Mouse (Mus musculus): ENCODE data around the gene Ces1b. TPM values are rescaled to one million over a fixed set of nuclear protein-coding genes. Genes with fewer than 3 reads are reported as not detected.

Ces1b gene
- not detected in 2 replicates for polyA plus RNA-seq (2014; fragmentation: Nextera tagmentation; extraction: Ambion mirVana)

GRCm38 (mm10) chr8:93079887-93080286, at the start of gene Ces1b:
Ces1b (minus strand) TSS chr8:93080017.
- Histone ChIP-seq H3K4me2 (replicated peaks; ENCODE audit: low read depth, low read length) (no peak within 1 kb of the TSS), H3K4me3 (ENCODE audit: low read length) (no peak within 1 kb of the TSS), H3K27me3 (ENCODE audit: control insufficient read depth, insufficient read depth, low read length) (no peaks in the 10 kb centered on the region), H3K4me1 (ENCODE audit: control insufficient read depth, insufficient read depth, low read length) (no peaks in the 10 kb centered on the region), H3K27ac (ENCODE audit: low read depth, low read length) (no peak within 1 kb of the TSS), H3K9ac (ENCODE audit: low read depth, low read length) (no peak within 1 kb of the TSS), H3K36me3 (ENCODE audit: control insufficient read depth, insufficient read depth, low read length) (no peaks in the 10 kb centered on the region), H3K9me3 (ENCODE audit: control insufficient read depth, low read length) (no peaks in the 10 kb centered on the region)
- 71% methylated on average over 2 of the region's 2 CpGs for WGBS
- no peak for ATAC-seq (ENCODE audit: low FRiP score, low TSS enrichment)

GRCm38 (mm10) chr8:93126476-93126875, 46.7 kb upstream of the Ces1b start:
- Histone ChIP-seq H3K4me1 (ENCODE audit: control insufficient read depth, insufficient read depth, low read length) (no peaks in the 10 kb centered on the region), H3K27me3 (ENCODE audit: control insufficient read depth, insufficient read depth, low read length) (no peaks in the 10 kb centered on the region), H3K36me3 (ENCODE audit: control insufficient read depth, insufficient read depth, low read length) (no peaks in the 10 kb centered on the region), H3K27ac (ENCODE audit: low read depth, low read length) (no peak overlapping the region), H3K9ac (ENCODE audit: low read depth, low read length) (no peak overlapping the region), H3K4me3 (ENCODE audit: low read length) (no peak overlapping the region), H3K4me2 (replicated peaks; ENCODE audit: low read depth, low read length) (no peak overlapping the region), H3K9me3 (ENCODE audit: control insufficient read depth, low read length) (no peaks in the 10 kb centered on the region)
- no peak for ATAC-seq (ENCODE audit: low FRiP score, low TSS enrichment)
- WGBS = 92% methylated on average over 2 of the region's 2 CpGs

GRCm38 (mm10) chr8:93122005-93122404, 42.2 kb upstream of the Ces1b start:
- H3K9ac ChIP-seq (ENCODE audit: low read depth, low read length) = no peak overlapping the region

GRCm38 (mm10) chr8:93095376-93095775, 15.6 kb upstream of the Ces1b start:
- Histone ChIP-seq H3K36me3 (ENCODE audit: control insufficient read depth, insufficient read depth, low read length) (no peaks in the 10 kb centered on the region), H3K9me3 (ENCODE audit: control insufficient read depth, low read length) (no peaks in the 10 kb centered on the region), H3K4me3 (ENCODE audit: low read length) (no peak overlapping the region), H3K9ac (ENCODE audit: low read depth, low read length) (no peak overlapping the region), H3K4me1 (ENCODE audit: control insufficient read depth, insufficient read depth, low read length) (no peaks in the 10 kb centered on the region), H3K4me2 (replicated peaks; ENCODE audit: low read depth, low read length) (no peak overlapping the region), H3K27ac (ENCODE audit: low read depth, low read length) (no peak overlapping the region), H3K27me3 (ENCODE audit: control insufficient read depth, insufficient read depth, low read length) (no peaks in the 10 kb centered on the region)
- ATAC-seq (ENCODE audit: low FRiP score, low TSS enrichment) = peak; percentile 64; the same call in 1 of the 2 replicates

More at GRCm38 (mm10) chr8:93122005-93122404, 42.2 kb upstream of the Ces1b start:
- 98% methylated on average over 1 of the region's 1 CpGs for WGBS
- no peaks in the 10 kb centered on the region for H3K27me3 ChIP-seq (ENCODE audit: control insufficient read depth, insufficient read depth, low read length)
- H3K4me2 ChIP-seq (replicated peaks; ENCODE audit: low read depth, low read length) = no peak overlapping the region
- H3K4me1 ChIP-seq (ENCODE audit: control insufficient read depth, insufficient read depth, low read length) = no peaks in the 10 kb centered on the region
- H3K9me3 ChIP-seq (ENCODE audit: control insufficient read depth, low read length) = no peaks in the 10 kb centered on the region
- H3K4me3 ChIP-seq (ENCODE audit: low read length) = no peak overlapping the region
- ATAC-seq (ENCODE audit: low FRiP score, low TSS enrichment) = no peak
- H3K27ac ChIP-seq (ENCODE audit: low read depth, low read length) = no peak overlapping the region
- no peaks in the 10 kb centered on the region for H3K36me3 ChIP-seq (ENCODE audit: control insufficient read depth, insufficient read depth, low read length)

- no peak for ATAC-seq (ENCODE audit: low FRiP score, low TSS enrichment)
- H3K9me3 ChIP-seq (ENCODE audit: control insufficient read depth, low read length) = no peaks in the 10 kb centered on the region
- no peaks in the 10 kb centered on the region for H3K4me1 ChIP-seq (ENCODE audit: control insufficient read depth, insufficient read depth, low read length)
- no peak overlapping the region for H3K4me3 ChIP-seq (ENCODE audit: low read length)
- H3K27me3 ChIP-seq (ENCODE audit: control insufficient read depth, insufficient read depth, low read length) = no peaks in the 10 kb centered on the region
- no peak overlapping the region for H3K4me2 ChIP-seq (replicated peaks; ENCODE audit: low read depth, low read length)
- no peaks in the 10 kb centered on the region for H3K36me3 ChIP-seq (ENCODE audit: control insufficient read depth, insufficient read depth, low read length)
- no peak overlapping the region for H3K27ac ChIP-seq (ENCODE audit: low read depth, low read length)
- no peak overlapping the region for H3K9ac ChIP-seq (ENCODE audit: low read depth, low read length)
- 75% methylated on average over 1 of the region's 1 CpGs for WGBS
Measured at GRCm38 (mm10) chr8:93091324-93091723, 11.5 kb upstream of the Ces1b start.

- 6% methylated on average over 2 of the region's 2 CpGs for WGBS
- no peak overlapping the region for H3K4me3 ChIP-seq (ENCODE audit: low read length)
- peak overlapping the region; percentile 0; the same call in 1 of the 2 replicates for H3K4me2 ChIP-seq (replicated peaks; ENCODE audit: low read depth, low read length)
- peak; percentile 96 for ATAC-seq (ENCODE audit: low FRiP score, low TSS enrichment)
- no peaks in the 10 kb centered on the region for H3K36me3 ChIP-seq (ENCODE audit: control insufficient read depth, insufficient read depth, low read length)
- no peaks in the 10 kb centered on the region for H3K4me1 ChIP-seq (ENCODE audit: control insufficient read depth, insufficient read depth, low read length)
- H3K27ac ChIP-seq (ENCODE audit: low read depth, low read length) = no peak overlapping the region
- H3K27me3 ChIP-seq (ENCODE audit: control insufficient read depth, insufficient read depth, low read length) = no peaks in the 10 kb centered on the region
- no peaks in the 10 kb centered on the region for H3K9me3 ChIP-seq (ENCODE audit: control insufficient read depth, low read length)
- no peak overlapping the region for H3K9ac ChIP-seq (ENCODE audit: low read depth, low read length)
Measured at GRCm38 (mm10) chr8:93088686-93089122, 8.9 kb upstream of the Ces1b start.

- Histone ChIP-seq H3K36me3 (ENCODE audit: control insufficient read depth, insufficient read depth, low read length) (no peaks in the 10 kb centered on the region), H3K9me3 (ENCODE audit: control insufficient read depth, low read length) (no peaks in the 10 kb centered on the region), H3K27ac (ENCODE audit: low read depth, low read length) (no peak overlapping the region), H3K4me2 (replicated peaks; ENCODE audit: low read depth, low read length) (no peak overlapping the region; the same call in 1 of the 2 replicates), H3K4me3 (ENCODE audit: low read length) (no peak overlapping the region), H3K27me3 (ENCODE audit: control insufficient read depth, insufficient read depth, low read length) (no peaks in the 10 kb centered on the region), H3K4me1 (ENCODE audit: control insufficient read depth, insufficient read depth, low read length) (no peaks in the 10 kb centered on the region), H3K9ac (ENCODE audit: low read depth, low read length) (no peak overlapping the region)
- ATAC-seq (ENCODE audit: low FRiP score, low TSS enrichment) = peak; percentile 71; the same call in 1 of the 2 replicates
- 21% methylated on average over 7 of the region's 7 CpGs for whole genome bisulfite sequencing
Measured at GRCm38 (mm10) chr8:93088193-93088592, 8.4 kb upstream of the Ces1b start.

- no peaks in the 10 kb centered on the region for H3K9me3 ChIP-seq (ENCODE audit: control insufficient read depth, low read length)
- H3K27me3 ChIP-seq (ENCODE audit: control insufficient read depth, insufficient read depth, low read length) = no peaks in the 10 kb centered on the region
- no peak overlapping the region for H3K4me2 ChIP-seq (replicated peaks; ENCODE audit: low read depth, low read length)
- no peak overlapping the region for H3K4me3 ChIP-seq (ENCODE audit: low read length)
- H3K36me3 ChIP-seq (ENCODE audit: control insufficient read depth, insufficient read depth, low read length) = no peaks in the 10 kb centered on the region
- H3K4me1 ChIP-seq (ENCODE audit: control insufficient read depth, insufficient read depth, low read length) = no peaks in the 10 kb centered on the region
- no peak for ATAC-seq (ENCODE audit: low FRiP score, low TSS enrichment)
- H3K27ac ChIP-seq (ENCODE audit: low read depth, low read length) = no peak overlapping the region
- H3K9ac ChIP-seq (ENCODE audit: low read depth, low read length) = no peak overlapping the region
- 90% methylated on average over 4 of the region's 4 CpGs for WGBS
Measured at GRCm38 (mm10) chr8:93075251-93075650, 4.6 kb downstream of the Ces1b start.

- H3K9ac ChIP-seq (ENCODE audit: low read depth, low read length) = no peak overlapping the region
- no peak overlapping the region for H3K4me3 ChIP-seq (ENCODE audit: low read length)
- no peaks in the 10 kb centered on the region for H3K27me3 ChIP-seq (ENCODE audit: control insufficient read depth, insufficient read depth, low read length)
- H3K36me3 ChIP-seq (ENCODE audit: control insufficient read depth, insufficient read depth, low read length) = no peaks in the 10 kb centered on the region
- no peaks in the 10 kb centered on the region for H3K4me1 ChIP-seq (ENCODE audit: control insufficient read depth, insufficient read depth, low read length)
- ATAC-seq (ENCODE audit: low FRiP score, low TSS enrichment) = no peak
- no peak overlapping the region for H3K27ac ChIP-seq (ENCODE audit: low read depth, low read length)
- H3K4me2 ChIP-seq (replicated peaks; ENCODE audit: low read depth, low read length) = no peak overlapping the region
- WGBS = 61% methylated on average over 3 of the region's 3 CpGs
- no peaks in the 10 kb centered on the region for H3K9me3 ChIP-seq (ENCODE audit: control insufficient read depth, low read length)
Measured at GRCm38 (mm10) chr8:93063416-93064117, 16.2 kb downstream of the Ces1b start.
